Mouse (Mus musculus): ENCODE results near the gene Noto. TPM values are rescaled to one million over a fixed set of nuclear protein-coding genes. Genes with fewer than 3 reads are reported as not detected.
"Not testable (repeated sequence)": the region's sequence is repeated elsewhere in the genome, so short reads cannot be mapped to it uniquely, and the experiment has no call there.

The Noto gene
- total RNA-seq, 2 experiments from 2014 or later, result not detected

DNA sequence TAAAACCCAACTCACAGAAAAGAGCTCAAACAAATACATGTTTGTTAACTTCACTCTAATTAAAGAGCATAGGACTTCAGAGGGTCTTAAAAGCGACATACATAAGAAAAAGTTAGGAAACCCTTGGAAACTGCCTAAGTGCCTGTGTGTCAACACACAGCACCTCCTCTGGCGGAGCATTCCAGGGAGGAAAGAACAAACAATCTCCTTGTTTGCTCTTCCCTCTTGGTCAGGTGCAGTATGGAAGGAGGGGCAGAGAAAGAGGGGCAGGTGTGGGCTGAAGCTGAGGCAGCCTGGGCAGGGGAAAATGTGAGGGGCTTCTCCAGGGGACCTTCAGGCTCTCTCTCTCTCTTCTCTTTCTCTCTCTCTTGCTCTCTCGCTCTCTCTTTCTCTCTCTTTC is 7.9 kb upstream of the Noto start:
- DNase-seq (ENCODE audit: low spot score in 2 of 2), result no peak
- intact Hi-C loops (cut with DNase I), result no loop called here

DNA sequence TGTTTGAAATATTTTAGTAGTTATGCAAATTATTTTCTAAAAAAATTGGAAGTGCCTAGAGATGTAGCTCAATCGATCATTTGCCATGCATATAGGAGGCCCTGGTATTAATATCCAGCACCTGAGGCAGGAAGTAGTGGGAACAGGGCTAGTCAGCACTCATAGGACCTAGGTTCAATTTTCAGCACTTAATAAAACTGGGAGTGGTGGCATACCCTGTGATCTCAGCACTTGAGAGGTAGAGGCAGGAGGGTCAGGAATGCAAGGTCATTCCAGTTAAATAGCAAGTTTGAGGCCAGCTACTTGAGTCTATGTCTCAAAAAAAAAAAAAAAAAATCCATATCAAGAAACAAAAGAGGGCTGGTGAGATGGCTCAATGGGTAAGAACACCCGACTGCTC is 4.5 kb upstream of the Noto start:
- intact Hi-C loops (cut with DNase I), result no loop called here
- DNase-seq (ENCODE audit: low spot score in 2 of 2), result no peak

DNA sequence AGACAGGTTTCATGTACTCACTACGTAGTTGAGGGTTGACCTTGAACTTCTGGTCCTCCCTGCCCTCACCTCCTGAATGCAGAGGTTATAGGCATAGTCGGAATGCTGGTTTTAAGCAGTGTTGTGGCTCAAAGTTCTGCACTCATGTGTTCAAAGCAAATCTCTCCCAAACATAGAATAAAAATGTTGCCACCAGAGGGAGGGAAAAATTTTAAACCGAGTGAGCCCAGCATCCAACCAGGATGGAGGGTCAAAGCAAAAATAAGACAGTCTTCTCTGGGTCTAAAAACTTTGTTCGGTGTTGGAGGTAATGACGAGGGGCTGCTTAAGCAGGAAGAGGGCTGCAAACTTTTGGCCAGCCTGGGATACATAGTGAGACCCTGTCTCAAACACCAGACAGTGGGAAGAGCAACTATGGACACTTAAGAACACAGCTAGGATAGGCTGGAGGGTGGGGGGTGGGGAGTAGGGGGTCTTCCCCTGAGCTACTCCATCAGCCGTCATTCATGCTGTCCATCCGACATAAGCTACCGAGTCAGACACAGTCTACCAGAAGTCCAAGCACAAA is 7.7 kb downstream of the Noto start:
- intact Hi-C loops (cut with DNase I), result no loop called here
- DNase-seq (ENCODE audit: low spot score in 2 of 2), result no peak

DNA sequence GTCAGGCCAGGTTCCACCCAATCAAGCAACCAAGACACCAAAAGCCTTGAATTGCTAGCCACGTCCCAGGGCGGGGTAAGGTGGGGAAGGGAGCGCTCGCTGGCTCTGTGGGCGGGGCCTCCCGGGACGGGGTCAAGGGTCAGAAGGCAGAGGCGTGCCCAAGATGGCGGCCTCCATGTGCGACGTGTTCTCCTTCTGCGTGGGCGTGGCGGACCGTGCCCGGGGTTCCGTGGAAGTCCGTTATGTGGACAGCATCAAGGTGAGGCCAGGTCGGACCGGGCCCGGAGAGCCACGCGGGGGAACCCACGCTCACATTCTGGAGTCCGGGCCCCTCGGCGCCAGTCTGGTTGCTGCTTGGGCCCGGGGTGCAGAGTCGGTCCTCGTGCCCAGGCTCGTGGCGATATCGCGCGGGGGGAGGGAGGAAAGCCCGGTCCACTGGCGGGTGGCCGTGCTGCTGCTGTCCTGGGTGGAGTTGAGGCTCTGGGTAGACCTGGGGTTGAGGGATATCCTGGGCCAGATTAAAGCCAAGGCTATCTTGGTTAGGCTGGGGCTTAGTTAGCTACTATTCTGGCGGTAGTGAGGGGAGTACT is 8.3 kb downstream of the Noto start, which contains the start of gene Smyd5:
TSS of gene Smyd5 (plus strand) at position 148 of the 590 bp plus-strand sequence.
- intact Hi-C loops (cut with DNase I), result no loop called here
- DNase-seq (ENCODE audit: low spot score in 2 of 2), result peak; percentile 74 to 82

DNA sequence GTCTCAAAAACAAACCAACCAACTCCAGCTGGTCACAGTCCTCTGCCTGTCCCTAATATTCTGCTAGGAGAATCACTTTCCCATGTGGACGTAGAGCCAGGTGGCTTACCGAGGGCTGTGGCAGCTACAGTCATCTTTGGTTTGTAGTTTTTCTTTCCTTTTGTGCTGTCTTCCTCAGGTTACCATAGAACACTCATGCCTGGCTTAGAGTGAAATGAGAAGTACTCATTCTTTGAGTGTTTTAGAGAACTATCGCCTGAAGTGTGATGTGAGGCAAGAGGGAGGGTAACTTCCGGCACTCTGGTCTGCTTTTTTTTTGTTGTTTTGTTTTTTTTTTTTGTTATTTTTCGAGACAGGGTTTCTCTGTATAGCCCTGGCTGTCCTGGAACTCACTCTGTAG is 10.2 kb downstream of the Noto start:
- intact Hi-C loops (cut with DNase I), result no loop called here
- DNase-seq (ENCODE audit: low spot score in 2 of 2), result no peak

DNA sequence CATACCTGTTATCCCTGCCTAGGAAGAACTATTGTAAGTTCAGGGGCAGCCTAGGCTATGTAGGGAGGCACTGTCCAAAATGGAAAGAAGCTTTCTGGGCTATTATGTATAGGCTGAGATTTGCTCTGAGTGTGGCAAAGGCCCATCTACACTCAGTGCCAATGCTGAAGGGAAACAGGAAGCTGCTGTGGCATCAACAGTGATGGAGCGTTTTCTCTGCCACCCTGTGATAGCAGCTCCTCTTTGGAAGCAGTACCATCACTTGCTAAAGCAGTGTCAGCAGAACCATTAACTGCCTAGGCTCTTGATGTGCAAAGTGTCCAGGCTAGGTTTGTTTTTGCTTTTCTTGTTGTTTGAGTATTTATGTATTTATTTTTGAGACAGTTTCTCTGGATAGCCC is 12.5 kb downstream of the Noto start:
- no peak for DNase-seq (ENCODE audit: low spot score in 2 of 2)
- intact Hi-C loops (cut with DNase I), result no loop called here

DNA sequence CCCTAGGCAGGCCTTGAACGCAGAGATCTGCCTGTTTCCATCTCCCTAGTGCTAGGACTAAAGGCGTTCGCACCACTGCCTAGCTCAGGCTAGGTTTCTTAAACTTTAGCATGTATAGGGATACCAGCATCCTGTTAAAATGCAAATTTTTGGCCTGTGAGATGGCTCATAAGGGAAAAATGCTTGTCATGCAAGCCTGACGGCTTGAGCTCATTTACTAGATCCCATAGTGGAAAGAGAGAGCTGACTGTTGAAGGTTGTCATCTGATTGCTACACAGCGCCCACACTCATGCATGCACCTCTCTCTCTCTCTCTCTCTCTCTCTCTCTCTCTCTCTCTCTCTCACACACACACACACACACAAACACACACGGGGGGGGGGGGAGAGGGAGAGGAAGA is 12.9 kb downstream of the Noto start:
- intact Hi-C loops (cut with DNase I), result no loop called here
- DNase-seq (ENCODE audit: low spot score in 2 of 2), result peak in 1 of 2 experiments; percentile 2

DNA sequence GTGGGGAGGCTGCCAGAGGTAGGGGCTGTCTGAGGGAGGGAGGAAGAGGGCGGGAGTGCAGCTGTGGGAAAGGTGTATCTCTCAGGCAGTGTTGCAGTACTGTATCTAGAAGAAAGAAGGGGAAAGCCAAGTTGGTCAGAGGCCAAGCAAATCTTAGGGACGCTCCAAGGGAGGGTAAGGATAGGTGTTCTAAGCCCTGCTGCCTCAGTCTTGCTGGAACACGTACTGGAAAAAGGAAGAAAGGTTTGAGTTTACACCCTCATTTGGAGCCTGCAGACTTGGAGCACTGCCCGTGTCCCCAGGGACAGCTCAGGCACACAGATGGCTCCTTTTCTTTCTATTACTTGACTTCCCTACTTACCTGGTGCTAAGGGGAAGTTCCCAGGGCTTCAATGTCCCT is 17.5 kb downstream of the Noto start:
- no peak for DNase-seq (ENCODE audit: low spot score in 2 of 2)
- intact Hi-C loops (cut with DNase I), result no loop called here

DNA sequence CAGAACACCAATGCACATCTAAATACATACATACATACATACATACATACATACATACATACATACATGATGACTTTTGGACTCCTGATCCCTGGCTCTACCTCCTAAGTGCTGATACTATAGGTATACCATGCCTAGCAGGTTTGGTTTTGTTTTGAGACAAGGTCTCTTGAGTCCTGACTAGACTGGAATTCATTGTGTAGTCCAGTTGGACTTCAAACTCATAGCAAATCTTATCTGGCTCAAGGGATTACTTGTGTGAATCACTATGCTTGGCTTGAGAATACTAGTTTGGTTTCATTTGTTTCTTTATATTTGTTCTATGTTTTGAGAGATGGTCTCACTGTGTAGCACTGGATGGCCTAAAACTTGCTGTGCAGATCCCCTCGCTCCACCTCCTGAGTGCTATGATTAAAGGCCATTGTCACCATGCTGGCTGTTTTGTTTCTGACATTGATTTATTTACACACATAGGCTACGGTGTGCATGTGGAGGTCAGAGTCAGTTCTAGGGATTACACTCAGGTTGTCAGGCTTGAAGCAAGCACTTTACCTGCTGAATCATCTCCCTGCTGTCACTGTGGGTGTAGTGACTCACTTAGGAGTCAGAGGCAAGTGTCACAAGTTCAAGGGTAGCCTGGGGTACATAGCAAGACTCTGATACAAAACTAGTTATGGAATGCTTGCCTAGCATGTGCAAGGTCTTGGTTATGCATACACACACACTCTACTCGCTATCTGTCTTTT is 20.0 kb downstream of the Noto start:
- no peak for DNase-seq (ENCODE audit: low spot score in 2 of 2)

DNA sequence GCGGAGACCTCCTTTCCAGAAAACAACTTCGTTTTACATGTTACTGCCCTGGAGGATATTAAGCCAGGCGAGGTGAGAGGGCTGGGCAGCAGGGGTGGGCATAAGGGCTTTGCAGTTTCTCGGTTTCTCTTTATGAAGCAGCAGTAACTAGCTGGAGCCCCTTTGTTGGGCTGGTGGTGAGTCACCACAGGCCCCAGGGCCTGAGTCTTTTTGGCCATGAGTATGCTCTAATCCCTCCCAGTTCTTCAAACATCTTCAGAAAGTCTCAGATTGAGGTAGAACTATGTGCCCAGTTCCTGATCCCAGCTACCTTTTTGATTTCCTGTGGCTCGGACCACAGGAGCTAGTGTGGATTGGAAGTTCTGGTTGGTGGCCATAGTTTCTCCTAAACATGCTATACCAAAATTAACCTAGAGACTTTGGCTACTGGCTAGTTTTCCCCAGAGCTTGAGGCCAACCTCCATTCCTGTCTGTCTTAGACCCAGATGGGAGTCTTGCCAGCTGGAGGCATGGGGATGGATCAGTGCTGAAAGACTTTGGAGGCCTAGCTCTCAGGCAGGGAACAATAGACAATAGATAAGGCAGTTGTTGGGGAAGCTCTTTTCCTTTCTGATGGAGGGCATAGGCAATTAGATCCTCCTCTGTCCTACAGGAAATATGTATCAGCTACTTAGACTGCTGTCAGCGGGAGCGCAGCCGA is 20.7 kb downstream of the Noto start:
- intact Hi-C loops (cut with DNase I), result no loop called here
- DNase-seq (ENCODE audit: low spot score in 2 of 2), result no peak

More for the DNA sequence above, 20.0 kb downstream of the Noto start:
- intact Hi-C loops (cut with DNase I), result no loop called here

DNA sequence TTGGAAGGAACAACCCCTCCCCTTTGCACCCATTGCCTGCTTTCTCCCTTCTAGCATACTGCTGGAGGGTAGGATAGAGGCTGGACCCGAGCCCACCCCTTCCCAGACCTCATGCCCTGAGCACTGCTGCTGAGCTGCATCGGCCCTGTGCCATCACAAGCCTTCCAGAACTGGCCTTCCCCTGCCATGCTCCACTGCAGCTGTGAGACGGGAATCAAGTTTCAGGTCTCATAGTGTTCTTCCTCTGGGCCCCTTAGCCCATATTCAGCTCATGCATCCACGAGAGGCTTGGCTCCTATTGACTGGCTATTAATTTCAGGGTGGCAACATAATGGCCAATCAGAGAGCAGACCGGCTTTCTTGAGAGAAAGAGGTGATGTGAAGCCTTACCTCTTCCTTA is 21.6 kb downstream of the Noto start:
- intact Hi-C loops (cut with DNase I), result no loop called here
- no peak for DNase-seq (ENCODE audit: low spot score in 2 of 2)

DNA sequence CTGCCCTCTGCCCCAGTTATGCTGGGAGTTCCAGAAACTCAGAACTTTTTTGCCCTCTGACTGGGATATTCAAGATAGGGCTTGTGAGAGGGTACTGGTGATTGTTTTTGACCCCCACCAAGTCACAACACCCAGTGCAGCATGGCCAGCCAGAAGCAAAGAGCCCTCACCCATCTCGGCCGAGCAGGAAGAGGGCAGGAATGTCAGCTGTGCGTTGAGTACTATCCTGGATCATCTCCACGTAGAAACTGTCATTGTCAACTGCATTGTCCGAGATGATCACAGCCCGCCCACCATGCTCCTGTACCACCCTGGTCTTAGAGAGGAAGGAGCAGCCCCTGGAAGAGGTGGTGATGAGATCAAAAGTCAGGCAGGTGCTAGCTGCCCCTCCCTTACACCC is 23.7 kb downstream of the Noto start:
- no peak for DNase-seq (ENCODE audit: low spot score in 2 of 2)
- intact Hi-C loops (cut with DNase I), result no loop called here

DNA sequence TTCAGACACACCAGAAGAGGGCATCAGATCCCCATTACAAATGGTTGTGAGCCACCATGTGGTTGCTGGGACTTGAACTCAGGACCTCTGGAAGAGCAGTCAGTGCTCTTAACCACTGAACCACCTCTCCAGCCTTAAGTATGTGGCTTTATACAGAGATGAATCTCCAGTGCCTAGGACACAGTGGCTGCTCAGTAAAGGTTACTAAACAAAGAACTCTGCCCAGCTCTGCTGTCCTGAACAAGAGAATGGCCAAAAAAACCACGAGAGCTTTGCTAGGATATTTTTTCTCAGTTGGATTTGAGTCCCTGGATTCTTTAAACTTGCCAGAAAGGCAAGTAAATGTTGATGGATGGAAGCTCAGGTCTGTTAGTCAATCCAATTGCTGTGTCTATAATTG is 26.5 kb downstream of the Noto start:
- DNase-seq (ENCODE audit: low spot score in 2 of 2), result not testable (repeated sequence)
- intact Hi-C loops (cut with DNase I), result loop anchor here (10.0 kb wide), 1 partner anchor 465 kb away; the partner anchor contains the start of genes Nat8f1 and Tprkb

DNA sequence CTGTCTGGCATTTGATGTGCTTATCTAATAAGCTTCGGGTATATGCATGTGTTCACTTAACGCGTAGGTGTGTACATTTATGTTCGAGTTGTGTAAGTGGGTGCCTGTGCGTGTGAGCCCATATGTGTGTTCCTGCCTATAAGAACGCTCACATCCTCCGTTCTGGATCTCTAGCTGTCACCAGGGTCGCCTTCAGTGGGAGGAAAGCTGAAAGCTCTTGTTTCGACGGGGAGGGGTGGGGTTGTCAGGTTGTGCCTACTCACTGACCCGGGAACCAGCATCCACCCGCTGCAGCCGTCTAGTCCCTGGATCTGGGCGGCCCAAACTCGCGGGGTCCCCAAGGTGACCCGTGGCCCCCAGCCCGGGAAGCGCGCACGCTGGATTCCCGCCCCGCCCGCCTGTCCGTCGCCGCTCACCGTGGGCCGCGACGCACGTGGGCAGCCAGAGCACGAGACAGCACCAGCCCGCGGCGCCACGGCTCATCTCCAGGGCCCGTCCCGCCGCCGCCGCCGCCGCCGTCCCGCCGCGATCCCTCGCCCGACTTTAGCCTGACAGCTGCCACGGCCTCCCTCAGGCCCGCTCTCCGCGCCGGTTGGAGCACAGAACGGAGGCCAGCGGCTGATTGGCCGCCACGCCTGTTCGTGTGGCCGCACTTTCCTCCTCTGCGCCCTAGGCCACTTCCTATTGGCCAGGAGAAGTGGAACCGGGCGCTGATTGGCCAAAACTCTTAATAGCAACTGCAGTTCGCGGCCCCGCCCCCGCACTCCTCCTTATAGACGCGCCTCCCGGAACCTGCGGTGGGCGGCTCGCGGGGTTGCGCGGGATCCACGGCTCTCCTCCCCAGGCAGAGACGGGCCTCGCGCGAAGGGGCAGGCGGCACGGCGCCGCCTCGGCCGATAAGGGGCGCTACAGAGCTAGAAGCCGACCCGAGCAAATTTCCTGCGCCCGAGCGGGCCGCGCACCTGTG is 27.3 kb downstream of the Noto start, which contains the start of gene Cct7:
TSS of gene Cct7 (plus strand) at position 818 of the 967 bp plus-strand sequence.
- intact Hi-C loops (cut with DNase I), result loop anchor here (1.0 to 10.0 kb wide), 2 partner anchors 51 to 464 kb away; partner anchors contain the start of genes Fbxo41, Nat8f1 and Tprkb
- peak; percentile 100 for DNase-seq (ENCODE audit: low spot score in 2 of 2)

DNA sequence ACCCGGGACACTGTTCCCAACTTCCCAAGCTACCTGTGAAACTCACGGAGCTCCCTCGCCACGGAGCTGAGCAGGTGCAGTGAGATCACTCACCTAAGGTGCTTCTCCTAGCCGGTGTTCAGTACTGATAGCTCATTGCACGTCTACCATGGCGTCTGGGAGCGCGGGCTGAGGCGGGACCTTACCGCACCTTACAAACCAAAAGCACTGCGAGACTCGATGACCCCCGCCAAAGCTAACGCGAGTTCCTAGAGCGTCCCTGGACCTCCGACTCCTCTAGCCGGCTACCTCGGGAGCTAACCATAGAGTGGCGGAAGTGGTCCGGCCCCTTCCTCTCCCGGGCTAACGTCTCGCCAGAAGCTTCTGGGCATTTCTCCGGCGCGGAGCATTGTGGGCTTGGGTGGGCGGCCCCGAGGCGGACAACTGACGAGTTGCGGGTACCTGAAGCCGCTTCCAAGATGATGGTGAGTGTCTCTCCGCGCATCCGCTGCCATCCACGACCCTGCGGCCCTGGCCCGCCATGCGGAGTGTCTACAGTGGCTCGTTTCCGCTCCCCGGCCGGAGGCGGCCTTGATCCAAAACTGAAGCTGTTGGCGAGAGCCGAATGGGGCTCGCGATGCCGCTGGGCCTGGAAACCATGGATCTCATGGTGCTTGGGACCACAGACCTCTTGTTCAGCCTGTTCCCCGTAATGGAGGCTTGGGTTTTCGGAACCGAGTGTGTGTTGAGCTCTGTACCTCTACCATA is 28.2 kb downstream of the Noto start, which contains the start of gene Pradc1:
TSS of gene Pradc1 (minus strand) at position 307 of the 747 bp plus-strand sequence.
- intact Hi-C loops (cut with DNase I), result loop anchor here (1.0 to 10.0 kb wide), 2 partner anchors 50 to 463 kb away; partner anchors contain the start of genes Fbxo41, Nat8f1 and Tprkb
- peak; percentile 98 to 99 for DNase-seq (ENCODE audit: low spot score in 2 of 2)

DNA sequence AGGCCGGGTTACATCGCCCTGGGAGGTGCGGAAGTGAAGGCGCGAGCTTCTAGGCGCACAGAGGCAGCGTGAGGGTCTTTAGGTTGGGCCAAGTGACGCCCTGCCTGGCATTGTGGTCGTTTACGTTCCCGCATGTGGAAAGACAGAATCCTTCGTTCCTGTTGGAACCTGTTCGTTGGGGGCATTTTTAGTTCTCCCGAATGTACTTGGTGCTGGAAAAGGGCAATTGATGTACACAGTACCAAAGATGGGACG is 28.7 kb downstream of the Noto start:
- intact Hi-C loops (cut with DNase I), result loop anchor here (10.0 kb wide), 1 partner anchor 462 kb away; the partner anchor contains the start of genes Nat8f1 and Tprkb
- no peak for DNase-seq (ENCODE audit: low spot score in 2 of 2)

DNA sequence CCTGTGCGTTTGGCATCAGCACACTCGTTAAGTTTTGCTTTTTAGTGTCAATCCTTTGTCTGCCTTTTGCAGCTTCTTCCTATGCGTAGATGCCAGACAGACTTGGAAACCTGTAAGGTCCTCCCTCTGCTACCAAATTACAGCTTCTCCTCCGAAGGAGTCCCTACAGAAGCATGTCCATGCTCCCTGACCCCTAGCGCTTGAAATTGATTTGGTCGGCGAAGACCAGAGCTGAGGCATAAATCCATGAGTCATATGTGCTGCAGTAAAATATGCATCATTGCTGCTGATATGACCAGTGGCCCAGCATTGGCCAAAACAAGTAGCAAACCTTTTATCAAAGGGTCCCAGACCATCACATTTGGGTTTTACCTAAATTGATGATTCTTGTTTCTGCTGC is 29.1 kb downstream of the Noto start:
- intact Hi-C loops (cut with DNase I), result loop anchor here (10.0 kb wide), 1 partner anchor 462 kb away; the partner anchor contains the start of genes Nat8f1 and Tprkb
- no peak for DNase-seq (ENCODE audit: low spot score in 2 of 2)

DNA sequence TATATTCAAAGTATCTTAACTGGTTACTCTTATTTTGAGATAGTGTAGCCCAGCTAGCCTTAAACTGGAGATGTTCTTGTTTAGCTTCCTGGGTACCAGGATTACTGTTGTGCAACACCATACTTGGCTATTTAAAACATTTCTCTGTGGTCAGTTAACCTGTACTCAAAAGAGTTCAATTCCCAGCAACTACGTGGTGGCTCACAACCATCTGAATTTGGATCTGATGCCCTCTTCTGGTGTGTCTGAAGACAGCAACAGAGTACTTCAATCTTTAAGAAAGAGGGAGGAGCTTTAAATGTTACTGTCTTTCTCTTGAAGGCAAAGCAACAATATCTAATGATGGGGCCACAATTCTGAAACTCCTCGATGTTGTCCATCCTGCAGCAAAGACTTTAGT is 35.9 kb downstream of the Noto start:
- no peak for DNase-seq (ENCODE audit: low spot score in 2 of 2)
- intact Hi-C loops (cut with DNase I), result loop anchor here (10.0 kb wide), 1 partner anchor 455 kb away; the partner anchor contains the start of genes Nat8f1 and Tprkb
